Mouse (Mus musculus) telencephalon, adult 2 months (tissue): ENCODE results near the gene Trnau1ap.
"Not testable (repeated sequence)": the region's sequence is repeated elsewhere in the genome, so short reads cannot be mapped to it uniquely, and the experiment has no call there.

ENCODE experiments used
- DNase-seq: peaks from one replicate; pipeline ENCODE4 v3.0.0-alpha.2; 2011; ENCODE audit warnings: low read depth, low spot score

The Trnau1ap gene

GRCm38 (mm10) chr4:132301486-132301885, 27.9 kb downstream of the Trnau1ap start:
- DNase-seq: no peak

DNA sequence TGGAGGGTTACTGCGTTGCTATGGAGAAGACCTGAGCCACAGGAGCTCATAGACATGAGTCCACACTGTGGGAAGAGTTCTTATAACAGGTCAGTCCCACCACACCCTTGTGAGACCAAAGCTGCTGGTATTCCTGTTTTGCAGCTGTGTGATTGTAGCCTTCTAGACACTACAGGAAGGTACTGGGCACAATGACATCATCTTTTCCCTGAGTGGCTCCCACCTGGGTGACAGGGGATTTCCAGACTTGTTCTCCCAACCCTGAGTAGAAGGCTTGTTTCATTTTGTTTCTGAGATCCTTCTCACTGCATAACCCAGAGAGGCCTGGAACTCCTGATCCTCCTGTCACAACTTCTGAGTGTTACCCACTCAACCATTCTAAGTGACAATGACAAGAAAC, 29.5 kb downstream of the Trnau1ap start:
- no peak for DNase-seq

GRCm38 (mm10) chr4:132295696-132296390, 33.5 kb downstream of the Trnau1ap start:
- no peak for DNase-seq

GRCm38 (mm10) chr4:132293682-132294240, 35.6 kb downstream of the Trnau1ap start:
- DNase-seq: no peak

DNA sequence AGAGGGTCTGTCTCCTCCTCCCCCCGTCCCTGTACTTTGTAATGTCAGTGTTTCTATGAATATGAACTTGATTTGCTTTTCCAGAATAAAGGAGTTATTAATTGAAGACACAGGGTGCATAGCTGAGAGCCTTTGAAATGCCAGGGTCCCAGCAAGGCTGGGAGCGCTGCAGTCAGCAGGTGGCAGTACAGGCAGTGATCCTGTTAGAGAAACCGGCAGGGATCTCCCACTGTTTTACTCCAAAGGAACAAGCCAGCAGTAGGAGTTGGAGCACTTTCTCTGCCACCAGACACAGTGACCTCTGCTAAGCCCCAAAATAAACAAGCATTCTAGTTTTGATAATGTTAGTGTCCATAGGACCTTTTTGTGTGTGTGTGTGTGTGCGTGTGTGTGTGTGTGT, 36.4 kb downstream of the Trnau1ap start:
- DNase-seq: no peak

- DNase-seq: no peak
Observed at GRCm38 (mm10) chr4:132291624-132292335, 37.6 kb downstream of the Trnau1ap start.

GRCm38 (mm10) chr4:132291056-132291455, 38.3 kb downstream of the Trnau1ap start:
- no peak for DNase-seq

DNA sequence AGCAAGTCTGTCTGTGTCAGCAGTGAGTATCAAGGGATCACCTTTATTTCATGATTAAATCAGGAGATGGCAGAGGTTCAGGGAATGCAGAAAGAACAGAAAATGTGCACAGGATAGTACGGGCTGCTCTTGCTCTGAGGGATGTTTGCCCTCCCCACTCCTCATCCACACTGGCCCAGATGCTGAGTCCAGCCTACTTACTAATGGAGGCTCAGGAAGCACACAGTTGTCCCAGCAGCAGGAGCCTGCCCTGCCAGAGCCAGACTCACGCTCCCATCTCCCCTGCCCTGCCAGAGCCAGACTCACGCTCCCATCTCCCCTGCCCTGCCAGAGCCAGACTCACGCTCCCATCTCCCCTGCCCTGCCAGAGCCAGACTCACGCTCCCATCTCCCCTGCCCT, 40.5 kb downstream of the Trnau1ap start:
- not testable (repeated sequence) for DNase-seq

DNA sequence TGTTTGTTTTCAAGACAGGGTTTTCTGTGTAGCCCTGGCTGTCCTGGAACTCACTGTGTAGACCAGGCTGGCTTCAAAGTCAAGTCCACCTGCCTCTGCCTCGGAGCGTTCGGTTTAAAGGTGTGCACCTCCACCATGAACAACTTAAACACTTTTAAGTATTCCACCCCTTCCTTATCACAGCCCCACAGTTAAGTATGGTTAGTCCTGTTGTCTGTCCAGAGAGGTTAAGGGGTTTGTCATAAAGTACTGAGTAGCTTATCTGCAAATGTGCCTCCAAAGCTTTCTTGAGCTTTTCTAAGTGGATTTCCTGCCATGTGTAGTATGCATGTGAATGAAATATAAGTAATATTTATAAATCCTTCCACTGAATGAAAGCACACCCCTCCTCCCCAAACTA, 53.4 kb downstream of the Trnau1ap start:
- DNase-seq: no peak

GRCm38 (mm10) chr4:132274156-132274862, 55.0 kb downstream of the Trnau1ap start, which contains the start of gene Taf12:
TSS of gene Taf12 (plus strand) at chr4:132274375.
- DNase-seq: peak; percentile 85

DNA sequence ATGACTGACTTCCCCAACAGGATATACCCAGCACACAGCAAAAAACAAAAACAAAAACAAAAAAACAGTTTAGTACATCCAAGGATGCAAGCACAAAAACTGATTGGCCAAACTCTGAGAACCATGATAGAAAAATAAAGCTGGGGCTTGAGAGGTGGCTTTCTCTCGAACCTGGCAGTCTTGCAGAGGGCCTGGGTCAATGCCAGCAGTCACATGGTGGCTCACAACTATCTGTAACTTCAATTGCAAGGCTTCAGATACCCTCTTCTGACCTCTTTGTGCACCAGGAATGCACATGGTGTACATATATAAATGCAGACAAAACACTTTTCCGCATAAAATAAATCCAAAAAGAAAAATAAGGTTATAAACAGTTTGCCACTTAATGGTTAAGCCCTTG, 56.2 kb downstream of the Trnau1ap start:
- DNase-seq: no peak

DNA sequence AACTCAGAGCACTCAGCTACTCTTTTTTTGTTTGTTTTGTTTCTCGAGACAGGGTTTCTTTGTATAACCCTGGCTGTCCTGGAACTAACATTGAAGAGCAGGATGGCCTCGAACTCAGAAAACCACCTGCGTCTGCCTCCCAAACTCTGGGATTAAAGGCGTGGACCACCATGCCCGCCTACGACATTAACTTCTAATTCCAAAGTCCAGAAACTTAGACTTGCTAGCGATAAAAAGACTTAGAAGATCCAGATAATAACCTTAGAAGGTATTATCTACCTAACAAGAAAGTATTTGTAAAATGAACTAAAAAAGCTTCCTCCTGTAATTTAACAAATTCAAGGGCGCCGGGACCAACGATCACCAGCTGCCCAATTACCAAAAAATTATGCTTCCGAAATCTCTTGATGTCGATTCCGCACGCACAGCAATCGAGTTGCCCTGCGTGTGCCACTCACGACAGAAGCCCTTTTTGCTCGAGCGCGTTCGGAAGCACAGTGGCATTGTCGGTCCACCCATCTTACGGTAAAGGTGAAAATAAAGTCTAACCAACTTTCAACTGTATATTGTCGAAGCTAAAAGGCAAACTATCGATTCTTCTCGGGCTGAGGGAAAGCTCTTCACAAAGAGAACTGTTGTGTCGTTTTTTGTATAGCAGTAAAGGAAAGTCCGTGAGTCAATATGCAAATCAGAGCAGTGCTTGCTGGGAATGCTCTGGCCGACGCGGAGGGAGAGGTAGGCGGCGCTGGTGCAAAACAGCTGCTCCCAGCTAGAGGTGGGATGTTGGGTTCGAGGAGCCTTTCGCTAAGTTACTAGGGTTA, 59.4 kb downstream of the Trnau1ap start:
- peak; percentile 92 for DNase-seq

GRCm38 (mm10) chr4:132268871-132269739, 60.2 kb downstream of the Trnau1ap start:
- no peak for DNase-seq

GRCm38 (mm10) chr4:132266835-132267349, 62.4 kb downstream of the Trnau1ap start:
- peak; percentile 72 for DNase-seq

DNA sequence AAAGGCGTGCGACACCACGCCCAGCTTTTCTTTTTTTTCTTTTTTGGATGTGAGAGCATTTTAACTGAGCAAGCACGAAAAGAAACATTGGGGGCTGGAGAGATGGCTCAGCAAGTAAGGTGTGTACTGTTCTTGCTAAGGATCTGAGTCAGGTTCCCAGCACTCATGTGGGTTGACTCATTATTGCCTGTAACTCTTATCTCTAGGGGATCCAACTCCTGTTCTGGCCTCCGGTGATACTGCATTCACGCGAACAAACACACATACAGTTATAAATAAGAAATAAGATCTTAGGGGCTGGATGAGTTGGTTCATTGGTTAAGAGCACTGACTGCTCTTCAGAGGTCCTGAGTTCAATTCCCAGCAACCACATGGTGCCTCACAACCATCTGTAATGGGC, 66.0 kb downstream of the Trnau1ap start:
- no peak for DNase-seq

DNA sequence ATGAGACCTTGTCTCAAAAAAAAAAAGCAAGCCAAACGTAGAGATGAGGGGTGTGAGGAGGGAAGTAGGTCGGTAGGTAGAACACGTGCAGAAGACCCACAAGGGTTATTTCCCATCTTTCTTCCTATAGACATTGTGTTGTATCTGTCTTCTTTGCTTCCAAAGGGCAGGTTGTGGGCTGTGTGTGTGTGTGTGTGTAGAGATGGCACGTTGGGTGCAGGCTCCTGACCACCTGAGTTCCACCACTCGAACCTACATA, 67.1 kb downstream of the Trnau1ap start:
- no peak for DNase-seq
